Mouse (Mus musculus): Measurements from ENCODE around the gene Ints7.

DNA sequence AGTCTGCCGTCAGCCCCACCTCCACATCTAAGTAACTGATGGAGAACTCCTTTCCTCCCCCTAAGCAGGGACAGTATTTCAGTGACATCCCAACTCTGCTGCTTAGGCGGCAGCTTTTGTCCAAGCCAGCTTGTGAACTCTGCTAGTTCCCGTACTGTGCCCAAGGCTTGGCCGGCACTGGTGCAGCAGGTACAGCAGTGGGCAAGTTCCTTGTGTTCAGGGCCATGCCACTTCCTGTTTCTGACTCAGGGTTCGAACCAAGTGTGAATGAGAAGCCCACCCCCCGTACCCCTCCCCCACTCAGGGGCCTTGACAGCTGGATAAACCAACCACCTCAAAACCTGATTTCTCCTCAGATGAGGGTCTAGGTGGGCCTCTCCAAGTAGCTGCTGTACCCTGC lies 49.1 kb downstream of the Ints7 start:
- TF ChIP-seq GATA1 (IDR thresholded peaks at IDR 0.05; ENCODE audit: borderline replicate concordance, low read length) (no peak), TAL1 (conservative IDR thresholded peaks at IDR 0.05; ENCODE audit: low read depth, low read length) (no peak)

Data from G1E (cell line).